Mouse (Mus musculus): ENCODE results near the gene Xrcc2.

- TF ChIP-seq CTCF (conservative IDR thresholded peaks at IDR 0.05; ENCODE audit: low read length) (no peak), NANOG (IDR thresholded peaks at IDR 0.05; ENCODE audit: borderline replicate concordance, low read length) (no peak), POU5F1 (IDR thresholded peaks at IDR 0.05; ENCODE audit: borderline replicate concordance, low read length) (no peak)
Measured at GRCm38 (mm10) chr5:25696256-25696655, 9.4 kb downstream of the Xrcc2 start.

All from E14TG2a.4 (cell line).